Mouse (Mus musculus) layer of hippocampus, postnatal 14 days (tissue): ENCODE data around the gene Nubp2. TPM values are rescaled to one million over a fixed set of nuclear protein-coding genes. Genes with fewer than 3 reads are reported as not detected.

Experiments
- DNase-seq, 2 experiments: peaks; one replicate each; pipeline ENCODE4 v3.0.0; 2021 to 2022; ENCODE audit warnings: low spot score in 2 of 2, mixed read lengths in 1 of 2
- total RNA-seq, 2 experiments: library from RNA; stranded (reverse); gene quantifications; 2 replicates each; pipeline ENCODE4 v1.2.3; 2021

Nubp2 gene
- total RNA-seq, 2 experiments from 2014 or later = 37.7 to 43.4 TPM

GRCm38 (mm10) chr17:24867914-24868313 lies 18.2 kb downstream of the Nubp2 start:
- DNase-seq = no peak

DNA sequence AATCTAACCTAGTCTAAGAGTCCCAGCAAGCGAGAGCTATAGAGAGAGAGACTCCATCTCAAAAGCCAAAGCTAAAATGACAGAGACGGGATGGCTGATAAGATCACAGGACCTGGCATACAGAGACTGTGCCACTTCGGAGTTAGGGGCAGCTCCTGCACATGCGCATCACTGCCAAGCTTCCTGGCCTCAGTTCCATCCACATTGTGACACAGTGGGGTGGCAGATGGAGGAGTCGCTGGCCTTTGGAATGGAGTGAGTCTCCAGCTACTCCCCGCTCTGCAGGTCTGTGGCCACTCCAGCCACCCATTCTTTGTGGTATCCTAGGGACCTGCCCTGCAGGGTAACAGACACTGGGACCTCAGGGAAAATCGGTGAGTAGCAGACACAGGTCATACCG lies 20.4 kb downstream of the Nubp2 start, which contains the start of gene Igfals:
TSS of gene Igfals (plus strand) at position 222 of the 400 bp plus-strand sequence.
- no peak for DNase-seq

GRCm38 (mm10) chr17:24861785-24862184 lies 24.4 kb downstream of the Nubp2 start:
- DNase-seq = no peak

DNA sequence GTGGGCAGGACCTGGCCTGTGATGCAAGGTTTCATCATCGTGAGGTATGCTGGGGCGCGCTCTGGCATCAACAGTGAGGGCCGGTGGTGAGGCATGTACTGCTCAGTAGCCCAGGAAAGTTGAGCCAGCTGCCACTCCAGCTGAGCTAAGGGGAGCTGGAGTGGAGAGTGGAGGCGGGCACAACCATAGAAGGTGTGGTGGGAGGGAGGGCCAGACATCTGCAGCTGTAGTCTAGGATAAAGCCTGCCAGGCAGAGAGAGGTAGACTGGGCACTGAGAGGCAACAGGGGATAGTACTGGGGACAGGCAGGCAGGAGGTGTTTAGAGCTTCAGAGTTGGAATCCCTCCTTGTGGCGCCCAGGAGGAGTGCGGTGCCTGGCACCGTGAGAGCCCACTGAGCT lies 26.1 kb downstream of the Nubp2 start:
- DNase-seq = no peak

GRCm38 (mm10) chr17:24858967-24859366 lies 27.2 kb downstream of the Nubp2 start:
- peak; percentile 55 to 70 for DNase-seq

GRCm38 (mm10) chr17:24857831-24858470 lies 28.2 kb downstream of the Nubp2 start:
- no peak for DNase-seq

DNA sequence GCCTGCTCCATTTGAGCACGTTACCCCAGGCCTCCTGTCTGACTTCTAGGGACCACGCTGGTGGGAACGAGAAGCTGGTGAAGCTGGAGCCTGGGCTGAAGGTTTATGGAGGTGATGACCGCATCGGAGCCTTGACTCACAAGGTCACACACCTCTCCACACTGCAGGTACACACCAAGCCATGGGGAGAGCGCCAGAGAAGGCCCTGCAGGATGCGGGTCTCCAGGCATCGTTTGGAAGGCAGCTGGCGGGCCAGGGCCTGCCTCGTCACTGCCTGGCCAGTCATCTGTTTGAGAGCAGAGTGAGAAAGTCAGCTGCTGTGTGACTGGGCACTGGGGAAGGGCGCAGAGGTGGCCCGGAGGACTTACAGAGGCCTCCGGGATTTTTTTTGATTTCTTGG lies 29.6 kb downstream of the Nubp2 start:
- DNase-seq = no peak

DNA sequence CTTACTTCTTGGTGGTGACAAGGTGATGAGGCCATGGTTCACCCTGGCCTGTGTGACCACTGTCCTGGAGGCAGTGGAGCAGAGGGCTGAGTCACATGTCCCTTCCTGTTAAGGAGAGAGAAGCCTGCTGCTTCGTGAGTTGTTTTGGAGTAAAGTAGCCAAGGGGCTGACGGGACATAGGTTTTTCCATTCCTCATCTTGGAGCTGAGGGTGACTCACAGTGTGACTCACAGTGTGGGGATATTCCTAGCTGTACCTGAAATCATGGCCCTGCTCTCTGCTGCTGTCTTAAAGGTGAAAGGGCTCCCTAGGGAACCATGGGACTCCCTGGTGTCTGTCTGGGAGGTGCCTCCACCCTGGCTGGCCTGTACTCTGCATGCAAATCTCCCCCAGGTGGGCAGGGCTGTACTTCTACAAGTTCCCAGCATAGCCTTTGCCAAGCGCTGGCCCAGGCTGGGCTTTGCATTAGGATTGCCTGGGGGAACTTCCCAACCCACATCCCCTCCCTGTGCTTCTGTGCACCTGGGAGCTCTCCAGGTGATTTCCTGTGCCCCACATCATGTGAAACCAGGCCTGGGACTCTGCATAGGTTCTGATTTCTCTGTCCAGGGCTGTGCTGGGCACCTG lies 30.2 kb downstream of the Nubp2 start:
- DNase-seq = no peak

DNA sequence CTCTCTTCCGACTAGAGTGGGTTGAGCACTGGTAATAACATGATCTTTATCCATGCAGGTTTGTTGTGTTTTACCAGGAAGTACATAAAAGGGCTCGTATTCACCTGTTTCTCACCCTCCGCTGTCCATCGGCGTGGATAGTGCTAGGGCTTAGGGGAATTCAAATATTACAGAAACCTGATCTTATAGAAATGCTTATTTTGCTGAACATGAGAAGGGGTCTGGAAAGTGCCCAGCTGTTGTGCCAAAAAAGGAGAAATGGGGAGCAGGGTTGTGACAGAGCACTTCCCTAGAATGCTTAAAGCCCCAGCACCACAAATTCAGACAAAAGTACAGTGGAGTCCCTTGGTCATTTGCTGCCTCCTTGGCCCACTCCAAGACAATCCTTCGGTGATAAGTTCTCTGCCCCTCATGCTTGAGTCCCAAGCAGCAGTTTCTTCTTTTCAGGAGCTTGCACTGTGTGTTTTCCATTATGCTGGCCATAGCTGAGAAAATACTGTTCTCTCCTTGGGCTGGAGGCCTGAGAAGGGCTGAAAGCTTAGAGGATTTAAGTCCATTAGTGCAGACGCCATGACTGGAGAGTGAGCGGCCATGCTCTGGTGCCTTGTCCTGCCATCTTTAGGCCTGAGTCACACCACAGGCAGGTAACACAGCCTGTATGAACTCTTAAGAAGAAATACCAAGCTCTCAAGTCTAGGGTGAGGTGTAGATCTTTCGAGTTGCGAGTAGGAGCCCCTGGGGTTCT lies 34.6 kb downstream of the Nubp2 start:
- DNase-seq = no peak

DNA sequence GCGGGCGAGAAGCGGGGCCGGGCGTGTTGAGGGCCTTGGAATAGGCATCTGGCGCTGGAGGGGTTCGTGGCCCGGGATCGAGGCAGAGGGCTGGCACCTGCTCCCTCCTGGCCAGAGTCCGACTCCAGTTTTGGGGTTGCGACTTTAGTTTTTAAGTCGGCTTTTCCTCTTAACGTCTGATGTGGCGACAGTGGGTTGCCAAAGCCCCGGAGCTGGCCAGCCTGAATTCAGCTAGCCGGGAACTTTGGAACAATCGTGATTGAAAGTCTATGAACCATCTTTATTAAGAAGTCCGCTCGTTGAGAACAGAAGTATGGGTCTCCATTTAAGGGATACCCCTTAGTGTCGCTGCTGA lies 35.4 kb downstream of the Nubp2 start:
- no peak for DNase-seq

- DNase-seq = peak; percentile 98
Measured at GRCm38 (mm10) chr17:24850065-24850772, 35.9 kb downstream of the Nubp2 start, which contains the start of gene Fahd1. Gene Fahd1 (minus strand): TSS chr17:24850364.

- no peak for DNase-seq
Measured at GRCm38 (mm10) chr17:24849733-24850064, 36.5 kb downstream of the Nubp2 start.

- no peak for DNase-seq
Measured at GRCm38 (mm10) chr17:24848600-24849031, 37.5 kb downstream of the Nubp2 start.

DNA sequence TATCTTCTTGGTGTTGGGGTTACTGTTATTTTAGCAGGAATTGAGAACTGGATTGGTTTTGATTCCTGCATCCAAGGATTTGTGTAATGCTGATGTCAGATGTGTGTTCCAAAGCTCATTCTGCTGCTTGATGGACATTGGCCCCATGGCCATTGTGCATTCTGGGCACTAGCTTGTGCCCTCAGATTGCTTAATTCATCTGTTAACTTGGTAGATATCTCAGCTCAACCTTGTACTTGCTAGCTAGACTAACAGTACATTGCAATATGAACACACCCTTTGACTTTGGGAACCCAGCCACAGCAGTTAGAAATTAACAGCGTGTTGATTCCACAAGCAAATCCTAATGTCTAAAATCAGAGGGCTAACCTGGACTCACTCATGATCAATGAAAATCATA lies 38.8 kb downstream of the Nubp2 start:
- no peak for DNase-seq

GRCm38 (mm10) chr17:24844525-24844924 lies 41.6 kb downstream of the Nubp2 start:
- no peak for DNase-seq

DNA sequence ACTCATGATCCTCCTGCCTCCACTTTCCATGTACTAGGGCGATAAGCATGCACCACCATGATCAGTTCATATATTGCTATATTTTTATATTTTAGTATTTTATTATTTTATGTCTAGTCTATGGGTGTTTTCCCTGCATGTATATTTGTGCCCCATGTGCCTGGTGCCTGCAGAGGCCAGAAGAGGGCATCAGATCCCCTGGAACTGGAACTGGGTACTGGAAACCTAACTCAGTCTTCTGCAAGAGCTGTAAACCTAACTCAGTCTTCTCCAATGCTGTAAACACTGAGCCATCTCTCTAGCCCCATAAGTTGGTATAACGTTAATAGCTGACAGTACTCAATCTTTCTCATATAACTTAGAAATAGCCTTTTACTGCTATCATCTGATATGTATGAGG lies 43.5 kb downstream of the Nubp2 start:
- no peak for DNase-seq

DNA sequence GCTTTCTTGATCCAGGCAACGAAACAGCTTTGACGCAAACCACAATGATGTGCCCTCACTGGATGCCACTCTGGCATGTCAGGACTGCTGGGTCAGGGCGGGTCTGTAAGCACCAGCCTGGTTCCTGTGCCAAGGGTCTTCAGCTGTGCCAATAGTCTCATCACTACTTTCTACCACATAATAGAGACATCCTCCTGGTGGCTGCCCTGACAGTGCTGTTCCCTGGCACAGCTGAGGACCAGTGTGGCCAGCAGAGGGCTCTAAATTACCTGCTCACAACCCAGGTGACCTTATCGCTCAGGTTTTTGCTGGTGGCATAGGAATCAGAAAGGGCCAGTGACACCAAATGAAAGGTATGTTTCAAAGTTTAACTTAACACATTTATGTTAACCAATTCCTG lies 45.0 kb downstream of the Nubp2 start:
- no peak for DNase-seq

DNA sequence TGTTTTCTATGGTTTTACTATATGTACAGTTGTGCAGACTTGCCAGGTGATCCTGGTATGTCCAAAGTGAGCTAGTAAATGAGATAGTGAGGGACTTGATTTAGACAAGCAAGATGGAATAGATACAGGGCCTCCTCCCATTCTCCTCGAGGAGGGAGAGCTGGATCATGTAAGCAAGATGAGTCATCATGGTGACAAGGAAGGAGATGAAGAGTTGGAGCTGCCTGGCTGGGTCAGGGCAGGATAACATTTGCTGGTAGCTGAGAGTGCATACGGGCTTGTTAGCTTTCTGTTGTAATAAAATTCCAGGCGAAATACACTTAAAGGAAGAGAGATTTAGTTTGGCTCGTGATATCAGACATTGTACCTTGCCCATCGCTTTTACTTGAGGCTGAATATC lies 45.8 kb downstream of the Nubp2 start:
- no peak for DNase-seq

- DNase-seq = no peak
Measured at GRCm38 (mm10) chr17:24839842-24840241, 46.3 kb downstream of the Nubp2 start, which contains the start of gene Hagh. Gene Hagh (plus strand): TSS chr17:24840143.
